Mouse (Mus musculus): Measurements from ENCODE around the gene Wdr92. TPM values are rescaled to one million over a fixed set of nuclear protein-coding genes. Genes with fewer than 3 reads are reported as not detected.

The Wdr92 gene
- polyA plus RNA-seq, 2 experiments: 6.2 to 12.1 TPM

GRCm38 (mm10) chr11:17187649-17188048, 5.7 kb downstream of the Wdr92 start:
- WGBS (ENCODE audit: insufficient replicate concordance): 53% methylated on average over 3 of the region's 3 CpGs
- no peaks in the 10 kb centered on the region for H3K9me3 ChIP-seq (ENCODE audit: control insufficient read depth, low read length)
- no peaks in the 10 kb centered on the region for H3K36me3 ChIP-seq (replicated peaks; ENCODE audit: control insufficient read depth, insufficient read depth, low read depth)
- ATAC-seq (ENCODE audit: insufficient read depth): no peak
- H3K4me1 ChIP-seq (replicated peaks; ENCODE audit: control insufficient read depth in 2 of 2, insufficient read depth in 2 of 2, low read length in 1 of 2): no peaks in the 10 kb centered on the region
- TF ChIP-seq CTCF (IDR thresholded peaks at IDR 0.05; ENCODE audit: low read depth) (no peak), EP300 (IDR thresholded peaks at IDR 0.05; ENCODE audit: low read depth) (no peak)
- H3K27ac ChIP-seq: no peak overlapping the region
- H3K4me2 ChIP-seq (ENCODE audit: low read depth): no peak overlapping the region
- no peak overlapping the region for H3K9ac ChIP-seq (replicated peaks)
- no peaks in the 10 kb centered on the region for H3K27me3 ChIP-seq (ENCODE audit: control insufficient read depth, insufficient read depth, low read length)
- DNase-seq (ENCODE audit: low read depth in 3 of 3, low spot score in 3 of 3): no peak
- H3K4me3 ChIP-seq (ENCODE audit: insufficient read depth in 1 of 2, low read depth in 2 of 2, low read length in 2 of 2): no peak overlapping the region

- no peak for ATAC-seq (ENCODE audit: insufficient read depth)
- TF ChIP-seq EP300 (IDR thresholded peaks at IDR 0.05; ENCODE audit: low read depth): no peak
- TF ChIP-seq CTCF (IDR thresholded peaks at IDR 0.05; ENCODE audit: low read depth): no peak
- Histone ChIP-seq H3K4me3 (ENCODE audit: insufficient read depth in 1 of 2, low read depth in 2 of 2, low read length in 2 of 2) (no peak overlapping the region), H3K9me3 (ENCODE audit: control insufficient read depth, low read length) (no peaks in the 10 kb centered on the region), H3K27ac (no peak overlapping the region), H3K36me3 (replicated peaks; ENCODE audit: control insufficient read depth, insufficient read depth, low read depth) (no peaks in the 10 kb centered on the region), H3K9ac (replicated peaks) (no peak overlapping the region), H3K4me1 (replicated peaks; ENCODE audit: control insufficient read depth in 2 of 2, insufficient read depth in 2 of 2, low read length in 1 of 2) (no peaks in the 10 kb centered on the region), H3K27me3 (ENCODE audit: control insufficient read depth, insufficient read depth, low read length) (no peaks in the 10 kb centered on the region), H3K4me2 (ENCODE audit: low read depth) (no peak overlapping the region)
- no peak for DNase-seq (ENCODE audit: low read depth in 3 of 3, low spot score in 3 of 3)
- 77% methylated on average over 3 of the region's 3 CpGs for WGBS (ENCODE audit: insufficient replicate concordance)
Observed at GRCm38 (mm10) chr11:17188786-17189185, 6.9 kb downstream of the Wdr92 start.

GRCm38 (mm10) chr11:17192151-17192844, 10.4 kb downstream of the Wdr92 start:
- Histone ChIP-seq H3K27me3 (ENCODE audit: control insufficient read depth, insufficient read depth, low read length) (no peaks in the 10 kb centered on the region), H3K4me2 (ENCODE audit: low read depth) (no peak overlapping the region), H3K9ac (replicated peaks) (no peak overlapping the region), H3K36me3 (replicated peaks; ENCODE audit: control insufficient read depth, insufficient read depth, low read depth) (peaks cover 7% of the 10 kb centered on the region), H3K4me3 (ENCODE audit: insufficient read depth in 1 of 2, low read depth in 2 of 2, low read length in 2 of 2) (no peak overlapping the region), H3K4me1 (replicated peaks; ENCODE audit: control insufficient read depth in 2 of 2, insufficient read depth in 2 of 2, low read length in 1 of 2) (no peaks in the 10 kb centered on the region), H3K9me3 (ENCODE audit: control insufficient read depth, low read length) (no peaks in the 10 kb centered on the region), H3K27ac (no peak overlapping the region)
- 71% methylated on average over 9 of the region's 9 CpGs for WGBS (ENCODE audit: insufficient replicate concordance)
- ATAC-seq (ENCODE audit: insufficient read depth) (no peak), DNase-seq (ENCODE audit: low read depth in 3 of 3, low spot score in 3 of 3) (no peak)
- TF ChIP-seq EP300 (IDR thresholded peaks at IDR 0.05; ENCODE audit: low read depth): no peak
- no peak for TF ChIP-seq CTCF (IDR thresholded peaks at IDR 0.05; ENCODE audit: low read depth)

- H3K4me2 ChIP-seq (ENCODE audit: low read depth): no peak overlapping the region
- no peaks in the 10 kb centered on the region for H3K27me3 ChIP-seq (ENCODE audit: control insufficient read depth, insufficient read depth, low read length)
- DNase-seq (ENCODE audit: low read depth in 3 of 3, low spot score in 3 of 3) (no peak), ATAC-seq (ENCODE audit: insufficient read depth) (no peak)
- no peak overlapping the region for H3K4me3 ChIP-seq (ENCODE audit: insufficient read depth in 1 of 2, low read depth in 2 of 2, low read length in 2 of 2)
- no peak overlapping the region for H3K9ac ChIP-seq (replicated peaks)
- H3K4me1 ChIP-seq (replicated peaks; ENCODE audit: control insufficient read depth in 2 of 2, insufficient read depth in 2 of 2, low read length in 1 of 2): no peaks in the 10 kb centered on the region
- no peak overlapping the region for H3K27ac ChIP-seq
- TF ChIP-seq CTCF (IDR thresholded peaks at IDR 0.05; ENCODE audit: low read depth) (no peak), EP300 (IDR thresholded peaks at IDR 0.05; ENCODE audit: low read depth) (no peak)
- H3K9me3 ChIP-seq (ENCODE audit: control insufficient read depth, low read length): no peaks in the 10 kb centered on the region
- WGBS (ENCODE audit: insufficient replicate concordance): 62% methylated on average over 5 of the region's 5 CpGs
- H3K36me3 ChIP-seq (replicated peaks; ENCODE audit: control insufficient read depth, insufficient read depth, low read depth): peaks cover 14% of the 10 kb centered on the region
Observed at GRCm38 (mm10) chr11:17199170-17199569, 17.3 kb downstream of the Wdr92 start.

- H3K9me3 ChIP-seq (ENCODE audit: control insufficient read depth, low read length): no peaks in the 10 kb centered on the region
- no peak overlapping the region for H3K9ac ChIP-seq (replicated peaks)
- H3K4me3 ChIP-seq (ENCODE audit: insufficient read depth in 1 of 2, low read depth in 2 of 2, low read length in 2 of 2): no peak overlapping the region
- no peaks in the 10 kb centered on the region for H3K4me1 ChIP-seq (replicated peaks; ENCODE audit: control insufficient read depth in 2 of 2, insufficient read depth in 2 of 2, low read length in 1 of 2)
- TF ChIP-seq EP300 (IDR thresholded peaks at IDR 0.05; ENCODE audit: low read depth) (no peak), CTCF (IDR thresholded peaks at IDR 0.05; ENCODE audit: low read depth) (no peak)
- ATAC-seq (ENCODE audit: insufficient read depth) (no peak), DNase-seq (ENCODE audit: low read depth in 3 of 3, low spot score in 3 of 3) (no peak)
- no peak overlapping the region for H3K4me2 ChIP-seq (ENCODE audit: low read depth)
- no peaks in the 10 kb centered on the region for H3K27me3 ChIP-seq (ENCODE audit: control insufficient read depth, insufficient read depth, low read length)
- peaks cover 12% of the 10 kb centered on the region for H3K36me3 ChIP-seq (replicated peaks; ENCODE audit: control insufficient read depth, insufficient read depth, low read depth)
- WGBS (ENCODE audit: insufficient replicate concordance): 72% methylated on average over 3 of the region's 3 CpGs
- no peak overlapping the region for H3K27ac ChIP-seq
Observed at GRCm38 (mm10) chr11:17199840-17200501, 18.1 kb downstream of the Wdr92 start.
